Mouse (Mus musculus) right cerebral cortex, postnatal 10 days (tissue): ENCODE results near the gene Ppp2r2c.
A peak's percentile ranks its signal among the peaks of the same experiment; 100 is the strongest.
"Not testable (repeated sequence)": the region's sequence is repeated elsewhere in the genome, so short reads cannot be mapped to it uniquely, and the experiment has no call there.

Experiments
- DNase-seq, 2 experiments: peaks; one replicate each; pipeline ENCODE4 v3.0.0; 2021; ENCODE audit warnings: low spot score in 2 of 2

Gene Ppp2r2c

DNA sequence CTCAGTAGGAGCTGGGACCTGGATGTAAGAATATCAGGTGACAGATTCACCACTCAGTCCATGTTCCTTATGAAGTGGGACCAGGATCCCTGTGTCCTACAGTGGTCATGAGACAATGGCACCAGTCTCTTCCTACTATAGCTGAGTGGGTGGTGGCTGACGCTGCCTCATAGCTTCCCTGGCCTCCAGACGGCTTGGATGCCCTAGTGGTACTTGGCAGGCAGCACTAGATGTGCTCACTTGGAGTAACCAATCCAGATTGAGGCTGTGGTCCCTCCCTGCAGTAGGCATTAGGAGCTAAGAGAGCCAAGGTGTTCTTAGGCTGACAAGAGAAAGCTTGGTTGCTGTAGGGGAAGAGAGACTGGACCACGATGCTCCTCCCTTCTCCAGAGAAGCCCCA, 61.1 kb downstream of the Ppp2r2c start:
- no peak for DNase-seq

DNA sequence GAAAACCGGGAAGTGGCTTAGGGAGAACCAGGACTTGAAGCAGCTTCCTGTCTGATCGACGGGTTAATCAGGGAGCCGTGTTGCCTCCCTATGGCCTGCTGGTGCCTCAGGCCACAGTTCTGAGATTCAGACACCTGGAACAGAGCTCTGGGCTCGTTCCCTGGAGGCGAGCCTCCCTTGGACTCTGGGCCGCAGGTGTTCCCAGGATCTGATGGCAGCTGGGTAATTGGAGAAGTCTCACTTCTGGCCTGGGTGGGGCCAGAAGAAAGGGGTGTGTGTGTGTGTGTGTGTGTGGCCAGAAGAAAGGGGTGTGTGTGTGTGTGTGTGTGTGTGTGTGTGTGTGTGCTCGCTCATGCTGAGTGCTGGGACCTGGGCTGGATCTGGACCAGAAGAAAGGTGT, 65.1 kb downstream of the Ppp2r2c start:
- DNase-seq: no peak

DNA sequence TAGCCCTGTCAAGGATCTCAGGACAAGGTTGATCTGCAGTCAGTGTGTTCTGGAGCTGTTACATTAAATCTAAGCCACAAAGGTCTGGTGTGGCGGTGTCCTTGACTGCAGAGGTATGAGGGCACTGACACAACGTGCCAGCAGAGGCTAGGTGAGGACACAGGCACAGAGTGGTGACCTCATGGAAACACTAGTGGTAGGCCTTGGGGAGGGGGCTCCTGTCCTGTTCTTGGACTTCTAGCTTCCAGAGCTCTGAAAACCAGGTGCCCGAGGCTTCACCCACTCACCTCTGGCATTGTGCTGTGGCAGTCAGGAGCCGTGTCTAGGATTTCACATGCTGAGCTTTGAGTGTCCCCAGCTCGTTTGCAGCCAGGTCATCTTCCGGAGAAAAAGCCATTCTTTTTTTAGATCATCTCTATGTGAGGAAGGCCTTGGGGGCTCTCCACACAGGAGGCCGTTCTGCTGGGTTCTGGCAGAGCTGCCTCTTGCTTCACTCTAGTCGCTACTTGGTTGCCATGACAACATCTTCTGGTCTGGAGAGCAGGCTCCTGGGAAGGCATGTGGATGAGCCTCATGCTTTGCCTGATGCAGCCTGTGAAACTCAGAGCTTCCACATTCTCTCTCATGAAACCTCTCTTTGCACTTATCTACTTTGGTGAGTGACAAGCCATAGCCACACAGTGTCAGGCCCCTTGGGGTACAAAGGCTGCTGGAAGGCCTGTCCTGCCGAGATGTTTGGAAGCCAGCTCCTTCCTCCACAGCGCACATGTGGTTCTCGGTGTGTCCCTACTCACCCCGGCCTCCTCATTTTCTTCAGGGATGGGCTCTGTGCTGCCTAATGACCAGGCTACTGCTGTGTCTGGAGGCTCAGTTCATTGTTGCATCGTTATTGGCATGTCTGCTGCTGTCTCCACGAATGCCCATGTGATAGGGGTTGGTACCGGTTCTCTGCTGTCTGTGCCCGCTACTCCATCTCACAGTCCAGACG, 67.5 kb downstream of the Ppp2r2c start:
- DNase-seq: peak; percentile 80 to 90

DNA sequence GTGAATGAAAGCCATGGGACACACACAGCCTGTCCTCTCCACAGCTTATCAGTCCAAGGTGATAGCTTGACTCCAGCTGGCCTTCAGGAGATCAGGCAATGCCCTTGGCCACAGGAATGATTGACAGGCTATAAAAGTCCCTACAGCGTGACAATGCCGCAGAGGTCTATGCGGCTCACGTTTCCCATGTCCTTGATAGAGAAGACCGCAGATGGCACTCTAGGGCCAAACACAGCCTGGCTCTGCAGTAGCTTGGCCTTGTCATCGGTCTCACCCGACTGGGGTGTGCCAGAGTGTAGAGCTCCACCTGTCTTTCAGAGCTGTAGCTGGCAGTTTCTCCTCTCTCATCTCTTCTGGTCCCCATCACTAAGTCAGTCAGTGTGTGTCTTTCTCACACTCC, 68.2 kb downstream of the Ppp2r2c start:
- no peak for DNase-seq

DNA sequence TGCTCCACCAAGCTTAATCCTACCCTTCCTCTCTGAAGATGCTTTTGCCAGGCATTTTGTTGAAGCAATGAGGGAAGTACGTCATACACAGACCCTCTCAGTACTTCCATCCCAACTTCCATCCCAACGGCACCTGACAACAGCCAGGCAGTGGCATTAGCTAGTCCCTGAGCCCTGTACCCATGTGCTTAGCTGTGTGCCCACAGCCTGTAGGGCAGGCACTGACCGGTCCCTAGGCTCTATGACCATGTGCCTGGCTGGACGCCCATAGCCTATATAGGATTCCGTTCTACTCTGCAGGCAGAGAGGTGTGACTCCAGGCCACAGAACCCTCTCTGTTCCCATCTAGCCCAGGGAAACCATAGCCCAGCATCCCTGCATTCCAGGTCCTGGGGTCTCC, 69.7 kb downstream of the Ppp2r2c start:
- DNase-seq: no peak

DNA sequence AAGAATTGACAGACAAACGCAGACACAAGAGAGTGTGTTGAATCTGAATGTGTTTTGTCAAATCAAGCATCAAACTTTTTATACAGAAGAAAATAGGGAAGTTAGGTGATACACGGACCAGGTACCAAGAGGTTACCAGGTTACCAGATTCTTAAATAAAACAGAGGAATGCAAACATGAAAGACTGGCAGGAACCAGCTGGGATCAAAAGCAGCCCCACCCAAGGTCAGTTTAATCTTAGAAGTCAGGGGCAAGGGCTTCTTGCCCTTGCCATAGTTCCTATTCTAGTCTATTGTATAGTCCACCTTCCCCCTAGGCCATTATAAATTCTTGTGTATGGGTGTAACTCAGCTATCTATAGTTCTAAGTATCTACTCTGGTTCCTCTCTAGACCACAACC, 70.7 kb downstream of the Ppp2r2c start:
- not testable (repeated sequence) for DNase-seq

DNA sequence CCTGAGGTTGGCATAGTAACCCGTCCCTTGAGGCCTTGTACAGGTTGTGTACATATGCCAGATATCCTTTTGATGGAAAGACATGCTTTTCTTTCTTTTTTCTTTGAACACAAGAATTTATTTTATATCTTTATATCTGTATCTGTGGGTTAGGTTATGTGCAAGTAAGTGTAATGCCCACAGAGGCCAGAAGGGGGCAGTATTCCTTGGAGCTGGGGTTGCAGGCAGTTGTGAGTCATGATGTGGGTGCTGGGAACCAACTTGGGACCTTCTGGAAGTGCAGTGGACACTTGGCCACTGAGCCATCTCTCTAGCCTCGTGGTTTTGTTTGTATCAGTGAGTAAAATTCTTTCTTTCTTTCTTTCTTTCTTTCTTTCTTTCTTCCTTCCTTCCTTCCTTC, 74.1 kb downstream of the Ppp2r2c start:
- DNase-seq: no peak

DNA sequence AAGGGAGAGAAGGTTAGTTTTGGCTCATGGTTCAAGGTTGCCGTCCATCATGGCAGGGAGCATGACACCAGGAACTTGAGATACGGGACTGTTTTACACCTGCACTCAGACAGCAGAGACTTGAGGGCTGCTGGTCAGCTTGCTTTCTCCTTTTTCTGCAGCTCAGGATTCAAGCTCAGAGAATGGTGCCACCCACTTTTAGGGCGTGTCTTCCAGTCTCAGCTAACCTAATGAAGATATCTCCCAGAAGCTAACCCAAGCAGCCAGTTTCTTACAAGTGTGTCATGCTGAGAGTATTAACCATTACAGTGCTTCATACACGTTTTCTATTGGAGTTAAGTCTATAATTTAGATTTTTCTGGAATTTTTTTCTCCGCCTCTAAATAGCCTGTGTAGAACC, 76.2 kb downstream of the Ppp2r2c start:
- no peak for DNase-seq

DNA sequence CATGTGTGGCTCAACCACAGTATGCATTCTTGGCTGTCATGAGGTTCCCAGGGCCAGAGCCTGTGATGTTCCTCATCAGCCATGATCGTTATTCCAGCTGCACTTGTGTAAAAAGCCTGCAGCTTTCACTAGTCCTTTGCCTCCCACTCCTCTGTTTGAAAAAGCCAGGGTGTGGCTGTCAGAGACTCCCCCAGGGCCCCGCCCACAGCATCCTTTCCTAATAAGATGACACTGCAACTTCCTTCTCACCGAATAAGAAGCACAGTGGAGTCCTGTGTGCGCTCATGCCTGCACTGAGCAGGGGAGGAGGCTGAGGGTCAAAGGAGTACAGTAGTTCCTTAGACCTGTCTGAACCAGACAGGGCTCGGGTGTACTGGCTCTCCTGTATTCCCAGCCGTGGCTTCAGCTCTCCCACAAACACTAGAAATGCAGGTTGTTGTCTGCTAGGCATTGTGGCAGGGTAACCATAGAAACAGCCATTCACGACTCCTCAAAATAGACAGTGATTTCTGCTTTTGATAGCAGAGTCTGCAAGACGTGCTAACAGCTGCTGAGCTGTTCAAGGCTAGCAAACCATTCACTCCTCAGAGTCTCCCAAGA, 76.9 kb downstream of the Ppp2r2c start:
- peak; percentile 64 to 87 for DNase-seq

DNA sequence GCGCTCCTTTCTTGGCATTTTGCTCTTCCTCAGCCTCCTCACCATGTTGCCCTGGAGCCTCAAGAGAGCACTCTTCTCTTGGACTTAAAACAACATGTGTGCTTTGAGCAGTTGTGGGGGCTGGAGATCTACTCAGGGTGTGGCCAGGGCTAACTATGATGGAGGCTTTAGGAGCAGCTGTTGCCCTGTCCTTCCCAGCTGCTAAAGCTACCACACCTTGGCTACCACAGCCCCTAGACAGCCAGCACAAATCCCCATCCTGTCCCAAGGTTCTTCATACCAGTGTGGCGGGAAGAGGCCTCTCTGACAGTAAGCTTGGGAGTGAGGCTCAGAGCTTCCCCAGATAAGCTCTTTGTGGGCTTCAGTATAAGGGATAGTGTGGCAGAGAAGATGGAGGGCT, 77.4 kb downstream of the Ppp2r2c start:
- DNase-seq: no peak

DNA sequence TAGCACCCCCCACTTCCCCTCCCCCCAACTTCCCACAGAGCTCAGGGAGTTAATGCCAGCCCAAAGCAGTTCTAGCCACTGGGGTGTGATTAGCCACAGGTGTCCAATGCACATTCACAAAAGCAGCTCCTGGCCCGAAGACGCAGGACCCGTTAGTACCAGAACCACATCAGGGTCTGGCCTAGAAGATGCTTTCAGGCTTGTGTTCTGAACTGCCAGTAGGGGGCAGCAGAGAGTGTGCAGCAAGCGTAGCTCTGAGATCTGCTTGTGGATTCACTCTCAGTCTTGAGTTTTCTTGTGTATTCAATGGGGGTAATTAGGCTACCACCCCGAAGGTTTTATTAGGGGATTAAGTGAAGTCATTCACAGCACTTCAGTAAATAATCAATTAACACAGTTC, 78.1 kb downstream of the Ppp2r2c start:
- peak; percentile 76 to 86 for DNase-seq

DNA sequence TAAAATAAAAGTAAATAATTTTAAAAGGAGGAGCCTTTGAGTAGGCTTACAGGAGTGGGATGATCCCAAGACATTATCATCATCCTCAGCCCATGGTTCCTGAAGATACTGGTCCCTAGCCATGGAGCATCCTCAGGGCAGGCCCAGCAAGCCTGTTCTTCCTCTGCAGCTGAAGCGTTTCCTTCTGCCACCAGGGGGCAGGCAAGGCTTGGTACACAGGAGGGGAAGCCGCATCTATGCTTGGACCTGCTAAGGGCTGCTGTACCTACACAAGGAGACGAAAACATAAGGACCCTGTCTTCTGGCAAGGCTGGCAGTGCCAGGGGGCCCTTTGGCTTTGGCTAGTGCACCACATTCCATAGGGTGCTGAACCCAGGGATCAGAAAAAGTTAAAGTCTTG, 80.5 kb downstream of the Ppp2r2c start:
- DNase-seq: peak; percentile 74 to 86

DNA sequence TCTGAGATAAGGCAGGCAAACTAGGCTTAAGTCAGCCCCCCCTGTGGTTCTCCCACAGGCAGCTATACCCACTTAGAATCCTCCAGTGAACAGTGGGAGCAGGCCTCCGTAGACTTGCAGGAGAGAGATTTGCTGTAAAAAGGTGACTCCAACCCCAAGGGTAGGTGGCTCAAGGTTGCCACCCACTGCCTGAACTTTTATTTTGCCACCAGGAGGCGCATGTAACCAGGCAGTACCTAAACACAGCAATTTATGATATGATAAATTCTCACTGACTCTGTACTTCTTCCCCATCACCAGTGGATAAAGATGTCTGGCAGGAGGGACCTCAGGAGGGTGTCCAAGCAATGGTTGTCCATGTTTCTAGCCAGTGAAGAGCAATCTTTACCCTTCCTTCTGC, 82.6 kb downstream of the Ppp2r2c start:
- no peak for DNase-seq

DNA sequence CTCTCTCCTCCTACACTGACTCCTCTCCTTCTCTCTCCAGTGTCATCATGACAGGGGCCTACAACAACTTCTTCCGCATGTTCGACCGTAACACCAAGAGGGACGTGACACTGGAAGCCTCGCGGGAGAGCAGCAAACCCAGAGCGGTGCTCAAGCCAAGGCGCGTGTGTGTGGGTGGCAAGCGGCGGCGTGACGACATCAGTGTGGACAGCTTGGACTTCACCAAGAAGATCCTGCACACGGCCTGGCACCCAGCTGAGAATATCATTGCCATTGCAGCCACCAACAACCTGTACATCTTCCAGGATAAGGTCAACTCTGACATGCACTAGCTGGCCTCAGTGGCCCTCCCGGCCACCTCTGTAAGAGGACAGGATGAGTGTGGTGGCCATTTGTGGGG, 84.0 kb downstream of the Ppp2r2c start:
- DNase-seq: no peak

DNA sequence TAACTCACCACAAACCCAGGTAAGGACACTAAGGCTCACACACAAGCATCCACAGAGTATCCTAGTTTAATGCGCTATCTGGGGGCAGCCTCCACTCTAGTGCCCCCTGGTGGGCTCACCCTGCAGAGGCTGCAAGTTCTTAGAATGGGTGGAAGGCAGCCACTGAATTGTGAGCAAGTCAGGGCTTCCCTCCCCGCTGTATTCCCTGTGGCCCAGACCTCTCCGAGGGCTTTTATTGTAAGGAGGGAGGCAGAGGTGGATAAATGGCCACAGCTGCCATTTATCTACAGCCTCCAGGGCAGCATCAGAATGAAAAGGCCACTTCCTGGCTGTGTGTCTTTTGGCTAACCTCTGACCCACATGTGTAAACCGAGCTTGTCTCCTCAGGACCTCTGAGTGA, 87.1 kb downstream of the Ppp2r2c start:
- no peak for DNase-seq

DNA sequence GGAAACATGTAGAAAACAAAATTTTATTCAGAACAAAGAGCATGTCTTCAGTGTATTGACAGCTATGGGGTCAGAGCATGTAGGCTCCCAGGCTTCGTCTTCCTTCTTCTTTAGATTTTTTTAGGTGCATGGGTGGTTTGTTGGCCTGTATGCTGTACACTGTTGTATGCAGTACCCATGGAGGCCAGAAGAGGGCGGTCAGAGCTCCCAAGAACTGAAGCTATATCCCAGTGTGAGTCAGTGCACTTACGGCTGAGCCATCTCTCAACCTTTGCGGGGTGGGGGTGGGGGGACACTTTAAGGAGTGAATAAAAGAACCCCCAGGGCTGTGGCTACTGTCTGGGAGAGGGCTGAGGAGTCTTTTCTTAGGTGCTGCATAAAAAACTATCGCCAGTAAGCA, 90.5 kb downstream of the Ppp2r2c start:
- DNase-seq: peak; percentile 88

DNA sequence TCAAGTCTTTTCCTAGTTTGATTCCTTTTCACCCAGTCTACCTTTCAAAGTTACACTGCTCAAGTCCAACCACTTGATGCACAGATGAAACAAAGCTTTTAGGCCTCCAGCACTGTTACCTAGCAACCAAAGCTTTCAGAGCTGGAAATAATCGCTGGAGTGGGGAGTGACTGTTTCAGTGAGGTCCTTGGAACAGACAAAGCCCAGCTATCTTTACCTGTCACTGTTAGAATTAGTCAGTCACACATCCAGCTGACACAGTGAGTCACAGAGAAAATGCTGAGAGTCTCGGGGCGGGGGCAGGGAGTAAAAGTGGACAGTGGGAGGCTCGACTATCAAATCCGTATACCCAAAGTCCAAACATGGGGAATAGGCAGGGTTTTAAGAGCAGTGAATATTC, 92.2 kb downstream of the Ppp2r2c start:
- peak in 1 of 2 experiments; percentile 73 for DNase-seq

DNA sequence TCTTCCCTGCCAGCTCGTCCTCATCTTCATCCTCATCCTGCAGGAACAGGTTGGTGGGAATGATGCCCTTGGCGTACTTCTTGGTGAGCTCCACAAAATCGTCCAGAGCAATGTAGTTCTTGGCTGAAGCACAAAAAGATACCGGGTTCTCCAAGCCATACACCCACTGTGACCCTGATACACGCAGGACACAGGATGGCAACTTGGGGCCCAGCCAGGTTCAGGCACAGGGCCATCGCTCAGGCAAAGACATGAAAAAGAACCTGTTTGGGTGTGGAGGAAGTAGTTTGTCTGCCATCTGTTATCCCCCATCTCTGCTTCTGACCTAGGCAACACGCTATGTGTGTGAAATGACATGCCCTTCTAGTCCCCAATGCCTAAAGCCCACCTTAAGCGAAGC, 103.3 kb downstream of the Ppp2r2c start:
- DNase-seq: no peak

DNA sequence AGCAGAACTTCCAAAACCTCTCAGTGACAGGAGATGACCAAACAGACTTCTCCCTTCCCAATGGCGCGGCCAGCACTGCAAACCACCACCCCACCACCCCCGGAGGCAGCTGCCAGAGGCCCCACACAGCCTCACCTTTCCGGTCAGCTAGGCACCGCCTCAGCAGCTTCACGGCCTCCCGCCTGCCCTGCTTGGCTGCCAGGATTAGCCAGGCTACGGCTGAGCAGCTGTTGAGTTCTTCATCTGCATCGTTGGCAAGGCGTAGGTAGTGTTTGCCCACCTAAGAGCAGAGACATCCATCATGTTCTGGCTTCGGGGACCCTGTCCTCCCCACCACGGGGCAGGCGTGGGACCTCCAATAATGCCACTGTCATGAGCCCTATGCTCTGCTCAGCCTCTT, 107.0 kb downstream of the Ppp2r2c start:
- no peak for DNase-seq

DNA sequence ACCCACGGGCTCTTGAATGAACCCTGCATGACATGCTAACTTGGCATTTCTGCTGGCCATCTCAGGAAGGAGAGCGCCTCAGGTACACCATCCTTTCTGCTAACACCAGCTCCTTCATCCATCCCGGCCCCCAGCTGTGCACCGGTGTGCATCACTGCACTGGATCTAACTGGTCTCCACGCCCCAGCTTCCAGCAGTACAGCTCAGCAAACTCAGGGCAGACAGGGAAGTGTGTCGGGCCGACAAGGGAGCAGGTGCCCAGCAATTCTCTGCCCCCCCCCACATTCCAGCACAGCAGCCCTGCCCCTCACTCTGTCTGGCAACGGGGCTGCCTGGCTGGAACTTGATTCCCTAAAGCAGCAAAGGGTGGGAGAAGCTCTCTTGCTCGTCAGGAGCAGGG, 109.5 kb downstream of the Ppp2r2c start:
- no peak for DNase-seq

DNA sequence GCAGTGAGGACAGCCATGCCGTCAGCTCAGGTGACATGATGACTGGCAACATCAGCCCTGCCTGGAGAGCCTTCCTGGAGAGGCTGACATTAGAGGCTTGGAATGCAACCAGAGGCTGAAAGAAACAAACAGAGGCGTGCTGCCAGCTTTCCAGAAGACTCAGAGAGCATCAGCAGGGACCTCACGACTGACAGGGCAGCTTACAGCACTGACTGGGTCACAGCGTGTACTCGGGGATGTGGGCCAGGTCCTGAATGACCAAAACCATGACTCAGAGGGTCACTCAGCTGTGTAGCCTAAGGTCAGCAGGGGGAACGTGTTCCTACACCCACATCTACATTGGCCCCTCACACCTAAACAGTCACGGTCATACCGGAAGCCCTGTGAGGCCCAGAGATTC, 110.7 kb downstream of the Ppp2r2c start:
- DNase-seq: no peak

DNA sequence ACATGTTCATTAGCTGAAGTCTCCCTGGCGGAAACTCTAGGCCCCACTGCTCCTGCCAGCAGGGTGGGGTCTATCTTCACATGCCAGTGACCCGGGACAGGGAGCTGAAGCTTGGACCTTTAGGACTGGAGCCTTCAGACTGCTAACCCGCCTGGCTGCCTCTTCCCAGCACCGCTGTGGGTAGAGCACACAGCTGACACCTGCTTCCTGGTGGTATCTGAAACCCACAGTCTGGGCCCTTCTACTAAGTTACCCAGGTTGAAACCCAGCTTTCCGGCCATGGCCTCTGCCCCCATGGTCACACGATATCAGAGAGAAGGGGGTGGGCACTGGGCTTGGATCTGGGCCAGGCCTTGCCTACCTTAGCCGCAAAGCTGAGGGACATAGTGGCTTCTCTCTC, 111.3 kb downstream of the Ppp2r2c start:
- DNase-seq: no peak

DNA sequence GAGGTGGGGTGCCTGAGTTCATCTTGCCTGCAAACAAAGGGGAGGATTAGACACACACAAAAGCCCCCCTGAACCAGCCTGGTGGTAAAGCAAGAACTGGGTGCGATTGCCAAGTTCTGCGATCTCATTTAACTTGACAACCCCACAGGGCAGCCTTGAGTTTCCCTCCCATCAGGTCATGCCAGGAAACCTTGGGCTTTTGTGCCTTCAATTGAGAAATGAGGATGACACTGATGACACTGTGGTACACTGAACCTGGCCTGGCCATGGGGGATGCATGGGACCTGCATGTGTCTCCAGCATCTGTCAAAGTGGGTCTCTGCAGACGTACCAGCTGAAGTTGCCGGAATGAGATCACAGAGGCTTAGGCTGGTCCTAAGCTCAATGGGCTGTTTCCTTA, 114.0 kb downstream of the Ppp2r2c start:
- no peak for DNase-seq
